Mouse (Mus musculus) fat pad, adult 2 months (tissue): ENCODE results near the gene Arl10.

ENCODE experiments used
- DNase-seq: peaks from one replicate; pipeline ENCODE4 v3.0.0-alpha.2; 2011; ENCODE audit warnings: low read depth, low spot score; ENCODE audit errors: extremely low read depth

Arl10 gene

DNA sequence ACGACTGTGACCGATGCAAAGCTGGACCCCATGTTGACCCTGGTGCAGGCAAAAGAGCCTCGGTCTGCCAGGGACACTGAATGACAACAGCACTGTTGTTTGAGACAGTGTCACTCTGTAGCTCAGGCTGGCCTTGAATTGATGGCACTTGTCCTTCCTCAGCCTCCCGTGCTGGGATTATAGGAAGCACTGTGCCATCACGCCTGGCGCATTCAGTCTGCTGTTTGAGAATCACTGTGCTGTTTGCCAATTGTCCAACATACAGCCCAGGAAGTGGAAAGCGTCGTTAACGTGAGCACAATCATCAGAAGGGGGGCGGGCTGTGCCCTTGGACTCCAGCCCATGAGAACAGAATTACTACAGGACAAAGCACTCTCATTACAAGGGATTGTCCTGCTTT is 7.3 kb downstream of the Arl10 start:
- no peak for DNase-seq

DNA sequence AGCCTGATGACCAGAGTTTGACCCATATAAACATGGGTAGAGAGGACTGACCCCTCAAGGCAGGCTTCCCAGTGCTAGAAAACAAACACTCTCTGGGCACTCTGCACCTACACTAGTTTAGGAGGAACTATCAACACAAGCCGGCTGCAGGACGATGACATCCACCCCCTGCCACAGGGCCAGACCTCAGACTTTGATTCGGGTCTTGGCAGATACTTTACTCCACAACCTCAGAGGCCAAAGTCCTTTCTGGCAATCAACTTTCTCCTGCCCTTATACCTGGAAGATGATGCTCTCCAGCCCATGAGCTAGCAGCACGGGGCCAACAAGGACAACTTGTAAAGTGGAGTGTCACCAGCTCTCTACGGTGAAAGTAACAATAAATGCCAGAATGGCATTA is 8.0 kb downstream of the Arl10 start:
- no peak for DNase-seq

DNA sequence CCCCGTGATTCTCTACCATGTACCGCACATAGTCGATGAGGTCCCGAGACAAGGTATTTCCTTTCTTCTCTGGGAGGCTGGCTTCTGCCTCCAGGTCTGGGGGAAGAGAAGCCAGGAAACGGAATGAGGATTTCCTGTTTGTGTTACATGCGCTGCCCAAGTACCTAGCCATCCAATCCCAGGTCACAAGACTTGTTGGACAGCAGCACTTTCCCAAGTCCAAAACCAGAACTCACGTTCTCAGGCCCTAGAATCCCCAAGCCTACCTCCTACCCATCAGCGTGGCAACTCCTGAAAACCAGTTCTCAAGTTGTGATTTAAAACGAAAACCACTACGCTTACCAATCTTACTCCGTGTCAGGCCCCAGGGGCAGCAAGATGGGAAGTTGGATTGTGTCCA is 11.0 kb downstream of the Arl10 start:
- DNase-seq, result no peak

DNA sequence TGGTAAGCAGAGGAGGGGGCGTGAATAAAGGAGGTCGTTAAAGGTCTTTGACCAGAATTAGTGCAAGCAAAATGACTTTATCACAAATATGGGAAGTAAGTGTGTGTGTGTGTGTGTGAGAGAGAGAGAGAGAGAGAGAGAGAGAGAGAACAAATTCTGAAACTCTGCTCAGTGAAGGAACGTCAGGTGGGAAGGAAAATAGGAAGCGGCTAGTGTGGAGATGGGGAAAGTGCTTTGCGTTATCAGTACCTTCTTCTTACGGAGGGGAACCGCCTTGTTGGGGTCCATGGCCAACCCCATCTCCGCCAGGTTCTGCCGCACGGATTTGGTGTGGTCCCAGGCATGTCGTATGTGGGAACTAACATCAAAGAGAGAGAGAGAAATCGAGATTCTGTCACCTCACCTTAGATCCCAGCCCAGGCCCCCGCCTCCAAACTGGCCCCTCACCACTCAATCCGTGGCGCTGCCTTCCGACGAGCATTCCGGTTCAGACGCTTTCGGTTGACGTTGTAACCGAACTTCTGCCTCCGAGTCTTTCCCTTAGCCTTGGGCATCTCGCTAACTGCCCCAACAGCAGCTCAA is 14.7 kb downstream of the Arl10 start:
- no peak for DNase-seq

DNA sequence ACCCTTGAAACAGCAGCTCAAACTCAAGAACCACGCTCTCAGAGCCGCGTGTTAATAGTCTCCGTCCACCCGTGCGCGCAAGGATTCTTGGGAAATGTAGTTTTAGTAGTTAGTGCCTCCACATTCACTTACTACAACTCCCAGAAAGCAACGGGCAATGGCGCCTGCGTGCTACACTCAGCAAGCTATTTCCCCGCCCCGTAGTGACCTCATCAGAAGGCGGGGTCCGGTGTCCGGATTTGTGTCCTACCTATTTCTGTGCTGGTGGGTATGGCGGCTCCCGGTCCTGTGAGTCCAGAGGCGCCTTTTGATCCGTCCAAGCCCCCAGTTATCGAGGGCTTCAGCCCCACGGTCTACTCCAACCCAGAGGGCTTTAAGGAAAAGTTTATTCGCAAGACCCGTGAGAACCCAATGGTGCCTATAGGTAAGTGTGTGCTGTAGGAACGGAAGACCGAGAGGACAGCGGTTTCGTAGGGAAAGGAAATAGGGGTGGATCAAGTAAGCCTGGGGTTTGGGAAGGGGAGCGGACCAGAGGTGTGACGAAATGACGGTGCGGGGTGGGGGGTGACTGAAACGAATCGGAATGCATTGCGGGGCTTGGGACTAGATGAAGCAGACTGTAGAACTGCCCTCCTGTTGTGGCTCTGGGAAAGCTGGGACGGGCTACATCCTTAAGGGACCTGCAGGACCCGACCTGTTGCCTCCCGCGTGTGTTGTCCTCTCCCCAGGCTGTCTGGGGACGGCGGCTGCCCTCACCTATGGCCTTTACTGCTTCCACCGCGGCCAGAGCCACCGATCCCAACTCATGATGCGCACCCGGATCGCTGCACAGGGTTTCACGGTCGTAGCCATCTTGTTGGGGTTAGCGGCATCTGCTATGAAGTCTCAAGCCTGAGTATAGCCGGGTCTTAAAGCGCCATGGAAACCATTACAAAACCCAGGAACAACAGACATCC is 15.5 kb downstream of the Arl10 start, which contains the start of the genes Nop16 and Higd2a:
TSS of gene Nop16 (minus strand) at position 95 of the 956 bp plus-strand sequence.
TSS of gene Higd2a (plus strand) at position 212 of the 956 bp plus-strand sequence.
- peak; percentile 67 for DNase-seq

DNA sequence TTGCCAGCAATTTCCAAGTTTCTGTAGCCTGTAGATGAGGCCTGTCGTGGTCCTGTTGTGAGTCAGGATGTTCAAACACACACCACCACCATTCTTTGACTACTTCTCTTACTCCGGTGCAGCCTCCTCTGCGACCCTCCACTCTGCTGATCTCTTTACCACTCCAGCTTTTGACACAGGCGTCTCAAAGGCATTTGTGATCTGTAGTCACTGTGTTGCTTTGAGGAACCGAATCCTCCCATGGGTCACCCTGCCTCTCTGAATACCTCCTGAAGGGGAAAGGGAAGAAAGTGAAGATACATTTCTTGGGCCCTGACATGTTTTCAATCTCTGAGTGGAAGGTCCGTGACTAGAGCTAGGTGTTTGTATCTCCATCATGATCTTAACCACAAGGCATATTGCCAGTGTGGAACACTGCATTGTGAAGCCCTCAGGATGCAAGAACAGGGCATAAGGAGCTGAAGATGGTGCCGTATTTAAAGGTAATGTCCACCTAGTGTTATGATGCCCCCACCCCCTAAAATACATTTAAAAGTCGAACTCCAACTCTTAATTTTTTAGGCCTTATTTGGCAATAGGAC is 17.1 kb downstream of the Arl10 start:
- no peak for DNase-seq

DNA sequence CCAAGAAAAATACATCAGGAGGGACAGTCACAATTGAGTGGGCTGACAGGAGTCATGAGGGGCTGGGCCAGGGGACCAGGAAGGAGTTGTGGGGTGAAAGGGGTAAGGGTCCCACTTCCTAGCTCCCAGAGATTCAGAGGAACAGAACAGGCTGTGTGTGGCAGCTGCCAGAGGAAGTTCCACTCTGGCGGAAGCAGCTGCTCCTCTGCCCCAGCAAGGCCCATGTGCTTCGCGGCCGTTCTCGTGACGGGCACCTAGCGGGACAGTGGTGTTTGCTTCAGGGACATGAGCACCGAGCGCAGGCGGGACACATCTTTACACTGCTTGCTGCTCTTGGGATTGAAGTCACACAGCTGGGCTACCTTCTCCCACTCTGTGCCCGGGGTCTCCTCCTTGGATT is 18.8 kb downstream of the Arl10 start:
- no peak for DNase-seq

DNA sequence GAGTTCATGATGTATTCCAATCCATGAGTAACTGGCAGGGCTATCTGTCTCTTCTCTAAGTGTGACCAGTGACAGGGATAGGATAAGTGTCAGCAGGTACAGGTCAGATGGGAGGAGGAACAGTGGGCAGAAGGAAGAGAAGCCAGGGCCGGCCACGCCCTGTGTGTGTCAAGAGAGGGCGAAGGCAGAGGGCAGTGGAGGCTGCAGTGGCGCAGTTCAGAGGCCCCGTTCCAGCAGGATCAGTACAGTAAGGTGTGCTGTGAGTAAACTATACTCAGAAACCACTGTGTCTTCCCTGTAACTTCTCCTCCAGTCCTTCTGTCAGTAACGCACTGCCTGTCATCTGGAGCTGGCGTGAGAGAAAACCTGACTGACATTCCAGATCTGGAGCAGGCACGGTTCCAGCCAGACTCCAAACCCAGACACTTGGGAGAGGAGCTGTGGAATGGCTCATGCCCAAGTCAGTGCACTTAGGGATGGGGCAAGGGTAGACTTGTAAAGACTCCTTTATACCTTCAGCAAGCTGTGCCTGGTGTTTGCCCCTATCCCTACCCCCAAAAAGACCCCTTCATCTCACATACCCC is 21.4 kb downstream of the Arl10 start:
- DNase-seq, result no peak

DNA sequence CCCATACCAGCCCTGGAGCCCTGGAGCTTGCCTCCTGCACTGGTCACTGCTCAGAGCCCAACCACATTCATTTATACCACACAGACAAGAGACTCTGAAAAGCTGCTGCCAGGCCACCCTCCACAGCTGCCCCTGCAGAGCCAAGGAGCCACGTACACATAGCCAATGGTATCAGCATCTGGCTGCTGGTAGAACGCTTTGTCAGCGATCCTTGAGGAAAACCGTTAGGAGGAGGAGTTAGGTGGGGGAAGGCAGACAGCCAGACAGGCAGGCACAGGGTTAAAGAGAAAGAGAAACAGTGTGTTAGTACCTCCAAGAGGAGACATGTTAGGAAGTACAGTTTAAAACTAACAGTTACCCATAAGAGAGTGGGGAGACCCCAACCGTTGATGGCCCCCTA is 22.1 kb downstream of the Arl10 start:
- no peak for DNase-seq

DNA sequence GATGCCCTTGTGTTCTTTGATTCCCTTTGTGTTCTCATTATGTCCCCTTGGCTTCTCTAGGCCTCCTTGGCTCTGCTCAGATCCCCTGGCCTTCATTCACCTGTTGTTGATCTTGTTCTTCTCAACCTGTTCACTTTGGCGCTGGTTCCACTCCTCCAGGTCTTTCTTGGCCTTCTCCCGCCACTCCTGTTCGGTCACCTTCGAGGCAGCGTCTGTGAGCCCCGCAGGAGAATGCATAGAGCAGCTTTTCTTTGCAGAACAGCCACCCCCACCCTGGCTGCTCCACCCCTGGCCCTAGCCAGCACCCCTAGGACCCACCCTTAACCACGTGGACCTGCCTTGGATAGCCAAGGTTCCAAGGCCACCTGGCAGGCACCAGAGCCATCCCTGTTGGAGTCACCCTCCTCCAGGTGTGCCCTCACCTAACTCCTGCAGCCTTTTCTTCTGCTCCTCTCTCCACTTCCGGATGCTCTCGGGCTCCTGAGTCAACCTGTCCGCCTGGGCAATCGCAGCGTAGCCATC is 23.9 kb downstream of the Arl10 start:
- DNase-seq, result no peak

DNA sequence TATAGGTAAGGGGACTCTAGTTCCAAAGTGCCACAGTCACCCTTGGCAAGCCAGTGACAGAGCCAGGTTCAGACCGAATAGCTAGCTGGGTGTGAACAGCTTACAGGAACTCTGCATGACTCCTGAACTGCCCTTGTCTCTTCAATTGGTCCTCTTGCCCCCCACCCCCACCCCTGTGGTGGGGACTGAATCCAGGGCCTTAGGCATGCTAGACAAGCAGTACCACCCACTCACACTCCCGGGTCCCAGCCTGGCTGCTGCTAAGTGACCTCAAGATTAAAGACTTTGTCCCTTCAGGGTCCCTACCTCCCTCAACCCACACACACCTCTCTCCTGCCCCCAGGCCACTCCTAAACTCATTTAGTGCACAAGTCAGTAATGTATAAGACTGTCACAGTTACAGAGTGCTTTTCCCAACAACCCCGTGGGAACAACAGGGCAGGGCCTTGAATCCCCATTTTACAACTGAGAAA is 27.9 kb downstream of the Arl10 start:
- no peak for DNase-seq

DNA sequence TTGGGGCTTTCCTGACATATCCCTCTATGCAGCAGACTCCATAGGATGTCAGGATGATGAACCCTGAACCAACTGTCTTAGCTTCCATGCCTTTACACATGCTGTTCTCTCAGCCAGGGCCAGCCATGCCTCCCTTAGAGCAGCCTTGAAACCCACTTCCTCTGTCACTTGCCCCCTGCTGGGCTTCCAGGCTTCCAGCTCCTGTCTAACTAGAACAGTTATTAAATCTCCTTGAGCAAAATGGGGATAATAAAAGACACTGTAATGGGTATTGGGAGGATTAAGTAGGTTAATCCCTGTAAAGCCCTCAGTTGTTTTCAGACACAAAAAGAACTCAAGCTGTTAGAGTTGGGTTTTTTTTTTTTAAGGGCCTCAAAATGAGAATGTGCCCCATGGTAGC is 28.7 kb downstream of the Arl10 start:
- DNase-seq, result no peak

DNA sequence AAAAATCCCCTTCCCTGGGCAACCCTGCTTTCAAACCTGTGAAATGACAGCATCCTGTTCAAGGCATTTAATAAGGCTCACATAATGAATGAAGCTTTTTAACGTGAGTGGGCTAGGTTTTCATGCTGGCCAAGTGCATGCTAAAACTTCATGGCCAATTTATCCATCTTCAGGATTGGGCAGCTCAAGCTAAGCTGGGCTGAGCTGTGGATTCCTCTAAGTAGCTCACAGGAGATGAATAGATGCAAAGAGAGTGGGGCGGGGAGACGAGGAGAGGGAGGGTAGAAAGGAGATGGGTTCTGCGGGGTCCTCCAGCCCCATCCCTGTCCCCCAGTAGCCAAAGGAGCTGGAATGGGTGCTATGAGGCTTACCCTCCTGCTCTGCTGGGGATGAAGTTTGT is 29.4 kb downstream of the Arl10 start:
- no peak for DNase-seq

DNA sequence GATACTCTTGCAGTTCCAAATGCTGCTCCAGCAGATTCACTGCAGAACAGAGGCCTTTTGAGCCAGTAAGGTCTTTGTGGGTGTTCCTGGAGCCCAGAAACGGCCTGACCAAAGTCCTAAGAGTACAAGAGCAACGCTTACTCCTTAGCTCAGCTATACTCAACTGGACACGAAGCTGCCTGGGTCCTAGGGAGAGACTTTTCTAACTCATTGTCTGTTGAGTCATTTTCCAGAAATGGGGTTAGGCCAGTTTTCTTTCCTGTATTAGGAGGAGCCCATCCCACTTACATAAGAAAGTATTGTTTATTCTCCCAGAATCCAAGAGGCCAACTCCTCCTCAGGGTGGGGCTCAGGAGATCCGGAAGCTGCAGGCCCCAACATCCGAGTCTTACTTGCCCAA is 30.6 kb downstream of the Arl10 start:
- DNase-seq, result no peak

DNA sequence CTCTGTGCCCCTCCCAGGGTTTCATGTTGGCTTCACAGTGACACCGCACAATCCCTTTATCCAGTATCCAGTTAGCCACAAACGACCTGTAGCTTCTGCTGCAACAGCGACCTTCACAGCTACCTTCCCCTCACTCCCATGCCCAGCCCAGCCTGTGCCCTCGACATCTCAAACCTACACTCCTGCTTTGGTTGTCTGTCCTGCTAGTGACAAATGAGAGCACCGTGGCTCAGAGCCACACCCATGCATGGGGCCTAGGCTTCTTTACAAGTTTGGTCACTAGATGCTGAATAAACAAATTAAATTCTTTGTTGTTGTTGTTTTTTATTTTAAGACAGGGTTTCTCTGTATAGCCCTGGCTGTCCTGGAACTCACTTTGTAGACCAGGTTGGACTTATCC is 32.4 kb downstream of the Arl10 start:
- no peak for DNase-seq

DNA sequence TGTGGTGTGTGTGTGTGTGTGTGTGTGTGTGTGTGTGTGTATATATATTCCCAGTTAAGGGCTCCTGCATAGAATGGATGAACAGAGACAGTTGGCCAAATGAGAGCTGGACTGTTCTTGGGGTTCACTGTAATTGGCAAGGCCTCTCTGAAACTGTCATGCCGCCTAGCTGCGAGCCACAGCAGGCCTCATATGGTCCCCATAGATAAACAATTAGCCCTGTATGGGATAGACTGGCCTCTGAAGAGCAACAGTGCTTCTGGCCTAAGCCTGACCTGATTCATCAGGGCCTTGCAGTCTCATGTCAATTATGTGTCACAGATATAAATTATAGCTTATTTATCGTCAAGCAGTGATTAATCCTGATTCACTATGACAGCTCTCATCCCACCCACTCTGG is 33.2 kb downstream of the Arl10 start:
- no peak for DNase-seq

DNA sequence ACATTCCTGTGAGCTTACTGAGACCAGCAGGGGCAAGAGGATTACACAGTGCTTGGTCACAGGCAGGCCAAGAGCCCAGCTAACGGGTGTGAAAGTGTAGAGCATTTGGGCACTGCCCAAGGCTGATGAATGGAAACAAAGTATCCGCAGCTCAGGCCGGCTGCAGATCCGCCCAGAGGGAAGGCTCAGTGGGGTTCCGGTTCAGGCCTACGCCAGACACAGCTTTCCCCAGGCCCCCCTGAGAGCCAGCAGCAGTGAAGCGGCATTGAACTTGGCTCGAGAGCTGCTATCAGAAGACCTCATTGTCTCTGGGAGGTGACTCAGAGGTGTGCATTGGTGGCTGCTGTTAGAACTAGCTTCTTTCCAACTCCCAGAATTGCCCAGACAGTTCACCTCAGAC is 33.9 kb downstream of the Arl10 start:
- DNase-seq, result no peak

DNA sequence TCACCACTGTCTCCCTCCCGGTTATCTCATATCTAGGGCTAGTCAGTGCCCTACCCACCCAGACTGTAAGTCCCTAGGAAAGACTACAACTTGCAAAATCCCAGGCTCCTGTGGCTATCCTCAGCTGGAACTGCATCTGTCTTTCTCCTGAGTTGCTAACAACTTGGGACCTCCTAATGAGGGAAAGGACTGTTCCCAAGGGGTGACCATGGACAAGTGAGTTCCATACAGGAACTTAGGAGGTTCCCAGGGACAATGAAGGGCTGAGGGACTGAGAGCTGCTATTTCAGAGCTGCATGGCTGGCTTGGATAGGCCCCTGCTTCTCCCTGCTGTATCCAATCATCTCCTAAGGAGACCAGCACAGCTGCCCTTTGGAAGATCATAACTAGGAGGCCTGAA is 34.5 kb downstream of the Arl10 start:
- no peak for DNase-seq

DNA sequence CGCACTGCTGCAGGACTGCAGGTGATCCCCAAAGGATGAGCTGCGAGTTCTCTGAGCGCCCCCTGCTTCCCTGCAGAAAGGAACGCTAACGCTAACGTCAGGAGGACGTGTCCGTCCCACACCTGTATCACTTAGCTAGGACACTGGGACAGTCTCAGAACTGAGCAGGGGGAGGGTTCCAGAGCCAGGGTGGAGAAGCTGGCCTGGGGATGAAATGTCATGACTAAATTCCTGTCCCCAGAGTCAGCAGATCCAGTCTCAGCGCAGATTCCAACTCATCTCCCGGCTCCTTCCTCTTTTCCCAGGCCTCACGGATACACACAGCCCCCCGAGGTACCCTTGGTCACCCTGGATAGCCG is 35.8 kb downstream of the Arl10 start:
- DNase-seq, result no peak

DNA sequence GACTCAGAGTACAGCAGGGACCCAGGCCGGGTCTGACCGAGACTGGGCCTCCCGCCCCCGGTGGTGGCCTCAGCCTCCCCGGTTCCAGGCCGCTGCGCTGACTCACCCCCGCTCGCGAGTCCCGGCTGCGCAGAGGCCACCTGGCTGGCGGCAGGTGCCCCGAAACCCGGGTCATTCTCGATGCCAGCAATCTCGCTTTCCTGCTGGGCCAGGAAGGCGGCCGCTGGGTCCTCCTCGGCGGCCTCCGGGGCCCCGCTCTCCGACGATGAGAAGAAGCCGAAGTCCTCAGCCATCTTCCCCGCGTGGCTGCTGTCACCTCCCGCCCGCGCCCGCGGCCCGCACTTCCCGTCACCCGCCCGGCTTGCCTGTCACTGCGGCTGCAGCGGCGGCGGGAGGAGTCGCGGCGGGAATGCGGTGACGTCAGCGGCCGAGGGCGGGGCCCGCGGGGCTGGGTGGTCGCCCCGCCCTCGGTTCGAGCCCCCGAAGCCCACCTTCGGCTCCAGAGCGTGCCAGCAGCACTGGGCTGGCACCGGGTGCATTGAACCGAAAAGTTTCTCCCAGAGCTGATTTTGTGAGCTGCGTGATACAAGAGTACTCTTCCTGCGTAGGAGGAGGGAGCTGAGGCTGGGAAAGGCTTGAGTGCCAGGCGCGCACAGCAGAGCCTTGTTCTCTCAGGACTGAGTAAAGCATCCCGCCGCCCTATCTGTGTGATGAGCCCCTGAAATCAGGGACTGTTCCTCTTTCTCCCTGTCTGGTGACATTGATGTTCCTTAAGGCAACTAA is 36.3 kb downstream of the Arl10 start, which contains the start of gene Cltb:
TSS of gene Cltb (minus strand) at position 373 of the 783 bp plus-strand sequence.
- no peak for DNase-seq
